Mouse (Mus musculus) liver, postnatal 0 days (tissue): Measurements from ENCODE around the gene Olfr524.

Experiments
- CTCF ChIP-seq: sonication (generic); IDR thresholded peaks from 2 replicates; pipeline ENCODE4 v1.5.1; 2016; ENCODE audit warnings: antibody characterized with exemption, low read depth
- EP300 ChIP-seq: IDR thresholded peaks from 2 replicates; pipeline ENCODE4 v1.6.1; 2016; ENCODE audit warnings: antibody characterized with exemption, low read depth, mild to moderate bottlenecking

GRCm38 (mm10) chr7:140192851-140193250 lies 12.9 kb downstream of the Olfr524 start:
- no peak for TF ChIP-seq EP300
- no peak for TF ChIP-seq CTCF
